Mouse (Mus musculus): ENCODE data around the gene Borcs5. TPM values are rescaled to one million over a fixed set of nuclear protein-coding genes. Genes with fewer than 3 reads are reported as not detected.

Borcs5 gene
- total RNA-seq, 2 experiments from 2014 or later, result 19.0 to 21.3 TPM

DNA sequence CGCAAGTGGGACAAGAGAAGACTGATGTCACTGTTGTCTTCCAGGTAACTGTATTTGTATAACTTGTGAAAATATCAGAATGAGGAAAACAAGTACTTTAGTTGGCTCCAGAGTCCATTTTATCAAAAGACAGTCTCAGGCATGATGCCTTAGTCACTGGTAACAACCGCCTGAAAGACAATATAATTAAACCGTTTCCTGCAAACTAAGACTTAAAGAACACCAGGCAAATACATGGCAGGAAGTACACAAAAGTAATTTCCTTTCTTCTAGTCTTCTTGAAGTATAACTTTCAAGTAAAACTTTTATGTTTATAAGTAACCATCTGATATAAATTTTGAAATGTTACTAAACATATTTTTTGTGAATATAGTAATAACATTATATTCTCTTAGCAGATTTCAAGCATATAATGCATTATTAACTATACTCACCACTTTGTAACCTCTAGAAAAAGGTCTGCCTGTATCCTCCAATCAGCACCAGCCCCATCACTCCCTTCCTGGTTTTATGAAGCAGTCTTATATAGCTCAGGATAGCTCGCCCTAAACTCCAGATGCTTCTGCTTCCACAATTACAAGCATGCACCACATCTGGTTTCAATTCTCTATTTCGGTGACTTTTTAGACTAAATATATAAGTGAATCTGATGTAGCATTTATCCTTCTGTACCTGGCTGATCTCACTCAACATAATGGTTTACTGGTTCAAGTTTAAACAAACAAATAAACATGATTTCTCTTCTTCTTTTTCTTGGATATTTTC lies 112.8 kb downstream of the Borcs5 start:
- intact Hi-C loops (cut with DNase I), result no loop called here
- DNase-seq, result no peak

DNA sequence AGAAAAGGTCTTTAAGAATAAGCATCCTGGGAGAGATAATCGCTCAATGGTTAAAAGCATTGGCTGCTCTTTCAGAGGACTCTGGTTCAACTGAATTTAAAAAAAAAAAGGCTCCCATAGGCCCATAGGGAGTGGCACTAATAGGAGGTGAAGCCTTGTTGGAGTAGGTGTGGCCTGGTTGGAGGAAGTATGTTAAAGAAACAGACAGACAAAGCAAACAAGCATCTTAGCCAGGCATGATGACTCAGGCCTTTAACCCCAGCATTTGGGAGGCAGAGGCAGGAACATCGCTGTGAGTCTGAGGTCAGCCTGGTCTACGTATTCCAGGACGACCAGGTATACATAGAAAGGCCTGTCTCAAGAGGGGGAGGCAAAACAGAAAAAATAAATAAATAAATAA lies 114.1 kb downstream of the Borcs5 start:
- intact Hi-C loops (cut with DNase I), result no loop called here
- DNase-seq, result no peak

DNA sequence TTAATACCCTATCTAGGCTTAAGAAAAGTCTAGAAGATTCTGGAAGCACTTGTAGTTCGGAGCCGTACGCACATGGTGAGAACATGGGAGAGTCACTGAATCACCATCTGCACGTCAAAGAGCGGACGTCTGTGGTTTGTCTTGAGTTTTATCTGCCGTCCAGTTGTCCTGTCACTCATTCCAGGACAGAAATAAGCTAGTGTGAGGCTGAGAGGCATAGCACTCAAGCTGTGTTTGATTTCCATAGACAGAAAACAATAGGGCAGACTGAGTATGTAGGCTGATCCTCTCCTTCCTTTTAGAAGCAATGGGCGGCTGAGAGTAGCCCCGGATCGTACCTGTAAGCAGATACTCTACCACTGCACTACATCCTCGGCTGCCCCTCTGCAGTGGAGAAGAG lies 114.5 kb downstream of the Borcs5 start:
- intact Hi-C loops (cut with DNase I), result no loop called here
- DNase-seq, result no peak

DNA sequence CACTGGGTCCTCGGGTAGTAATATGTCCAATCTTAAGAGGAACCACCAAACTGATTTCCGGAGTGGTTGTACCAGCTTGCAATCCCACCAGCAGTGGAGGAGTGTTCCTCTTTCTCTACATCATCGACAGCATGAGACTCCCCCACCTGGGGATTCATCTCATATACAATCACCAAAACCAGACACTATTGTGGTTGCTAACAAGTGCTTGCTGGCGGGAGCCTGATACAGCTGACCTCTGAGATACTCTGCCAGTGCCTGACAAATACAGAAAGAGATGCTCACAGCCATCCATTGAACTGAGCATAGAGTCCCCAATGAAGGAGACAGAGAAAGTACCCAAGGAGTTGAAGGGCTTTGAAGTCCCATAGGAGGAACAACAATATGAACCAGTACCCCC lies 116.7 kb downstream of the Borcs5 start:
- intact Hi-C loops (cut with DNase I), result no loop called here
- no peak for DNase-seq

Other genes with a start within 250 kb of the Borcs5 start
- not detected for gene Bcl2l14, start 243.2 kb upstream of the Borcs5 start, total RNA-seq (2021)
- 10 to 100 TPM; 50.1 to 51.5 TPM for gene Lrp6, start 72.5 kb upstream of the Borcs5 start, total RNA-seq (2021)
- gene Mansc1, start 7.0 kb upstream of the Borcs5 start, total RNA-seq (2021), result 1 to 10 TPM; 1.7 to 2.0 TPM
- 1 to 10 TPM; 5.1 to 5.2 TPM for gene Dusp16, start 153.1 kb downstream of the Borcs5 start, total RNA-seq (2021)
- 1 to 10 TPM; 6.5 to 8.1 TPM for gene Crebl2, start 190.6 kb downstream of the Borcs5 start, total RNA-seq (2021)

Measured in left cerebral cortex, postnatal 4 days (tissue).